Mouse (Mus musculus): ENCODE data around the gene Tbc1d30.

GRCm38 (mm10) chr10:121375649-121376493 lies 24.8 kb upstream of the Tbc1d30 start:
- TF ChIP-seq CTCF (IDR thresholded peaks at IDR 0.05; ENCODE audit: low read depth, low read length) (no peak), POLR2A (IDR thresholded peaks at IDR 0.05; ENCODE audit: borderline replicate concordance, low read depth, low read length) (no peak)
